Mouse (Mus musculus): Measurements from ENCODE around the gene Tnfrsf21. TPM values are rescaled to one million over a fixed set of nuclear protein-coding genes. Genes with fewer than 3 reads are reported as not detected.

The Tnfrsf21 gene
- polyA plus RNA-seq, 1 experiment from 2014 or later: 18.7 TPM

DNA sequence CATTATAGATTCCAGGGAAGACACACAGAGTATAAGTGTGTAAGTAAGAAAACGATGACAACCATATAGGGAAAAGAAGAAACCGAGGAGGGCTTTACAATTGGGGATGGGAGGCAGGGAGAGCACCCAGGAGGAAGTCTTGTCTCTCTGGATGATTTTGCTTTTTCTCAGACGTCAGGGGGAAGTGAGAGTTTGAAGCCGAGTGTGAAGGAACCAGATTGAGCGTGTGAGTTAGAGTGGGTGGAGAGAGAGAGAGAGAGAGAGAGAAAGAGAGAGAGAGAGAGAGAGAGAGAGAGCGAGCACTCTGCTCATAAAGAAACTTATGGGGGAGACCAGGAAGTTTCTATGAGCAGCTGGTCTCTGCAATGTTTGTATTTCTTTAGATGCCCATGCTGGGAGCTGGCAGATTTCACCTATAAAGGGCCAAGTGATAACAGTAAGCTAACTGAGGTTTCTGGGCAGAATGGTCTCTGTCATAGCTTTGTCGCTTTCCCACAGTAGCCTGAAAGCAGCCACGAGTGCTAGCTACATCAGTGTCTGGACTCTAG lies 16.2 kb downstream of the Tnfrsf21 start:
- H3K4me3 ChIP-seq (ENCODE audit: low read depth, low read length): no peak overlapping the region
- WGBS: 55% methylated on average over 8 of the region's 8 CpGs
- H3K27me3 ChIP-seq (replicated peaks; ENCODE audit: control insufficient read depth, insufficient read depth, low read length): no peaks in the 10 kb centered on the region
- H3K4me1 ChIP-seq (replicated peaks; ENCODE audit: control insufficient read depth, insufficient read depth, low read length): no peaks in the 10 kb centered on the region
- H3K4me2 ChIP-seq (ENCODE audit: low read length): no peak overlapping the region
- H3K36me3 ChIP-seq (ENCODE audit: control insufficient read depth, insufficient read depth, low read length): peaks cover 1% of the 10 kb centered on the region; the same call in 1 of the 2 replicates
- DNase-seq (ENCODE audit: low spot score): no peak
- no peaks in the 10 kb centered on the region for H3K9me3 ChIP-seq (ENCODE audit: control insufficient read depth, low read length)
- no peak overlapping the region for H3K27ac ChIP-seq (ENCODE audit: low read depth)
- no peak for ATAC-seq (replicated peaks; ENCODE audit: low FRiP score, low TSS enrichment, low read depth)
- no peak overlapping the region for H3K9ac ChIP-seq (ENCODE audit: low read length)

- ATAC-seq (replicated peaks; ENCODE audit: low FRiP score, low TSS enrichment, low read depth) (no peak), DNase-seq (ENCODE audit: low spot score) (no peak)
- Histone ChIP-seq H3K36me3 (ENCODE audit: control insufficient read depth, insufficient read depth, low read length) (peaks cover 10% of the 10 kb centered on the region), H3K4me2 (ENCODE audit: low read length) (no peak overlapping the region), H3K27ac (ENCODE audit: low read depth) (no peak overlapping the region), H3K4me3 (ENCODE audit: low read depth, low read length) (no peak overlapping the region), H3K9ac (ENCODE audit: low read length) (no peak overlapping the region), H3K27me3 (replicated peaks; ENCODE audit: control insufficient read depth, insufficient read depth, low read length) (no peaks in the 10 kb centered on the region), H3K9me3 (ENCODE audit: control insufficient read depth, low read length) (no peaks in the 10 kb centered on the region), H3K4me1 (replicated peaks; ENCODE audit: control insufficient read depth, insufficient read depth, low read length) (no peaks in the 10 kb centered on the region)
- 78% methylated on average over 2 of the region's 2 CpGs for WGBS
These were observed 19.0 kb downstream of the Tnfrsf21 start for GRCm38 (mm10) chr17:43035386-43035785.

GRCm38 (mm10) chr17:43036058-43036757 lies 19.9 kb downstream of the Tnfrsf21 start:
- 85% methylated on average over 10 of the region's 10 CpGs for WGBS
- no peak overlapping the region for H3K27ac ChIP-seq (ENCODE audit: low read depth)
- H3K36me3 ChIP-seq (ENCODE audit: control insufficient read depth, insufficient read depth, low read length): peaks cover 10% of the 10 kb centered on the region
- DNase-seq (ENCODE audit: low spot score) (no peak), ATAC-seq (replicated peaks; ENCODE audit: low FRiP score, low TSS enrichment, low read depth) (no peak)
- H3K4me3 ChIP-seq (ENCODE audit: low read depth, low read length): no peak overlapping the region
- H3K9me3 ChIP-seq (ENCODE audit: control insufficient read depth, low read length): no peaks in the 10 kb centered on the region
- no peaks in the 10 kb centered on the region for H3K4me1 ChIP-seq (replicated peaks; ENCODE audit: control insufficient read depth, insufficient read depth, low read length)
- H3K4me2 ChIP-seq (ENCODE audit: low read length): no peak overlapping the region
- no peak overlapping the region for H3K9ac ChIP-seq (ENCODE audit: low read length)
- no peaks in the 10 kb centered on the region for H3K27me3 ChIP-seq (replicated peaks; ENCODE audit: control insufficient read depth, insufficient read depth, low read length)

- Histone ChIP-seq H3K9ac (ENCODE audit: low read length) (no peak overlapping the region), H3K4me2 (ENCODE audit: low read length) (no peak overlapping the region), H3K27me3 (replicated peaks; ENCODE audit: control insufficient read depth, insufficient read depth, low read length) (no peaks in the 10 kb centered on the region), H3K4me3 (ENCODE audit: low read depth, low read length) (no peak overlapping the region), H3K27ac (ENCODE audit: low read depth) (no peak overlapping the region), H3K9me3 (ENCODE audit: control insufficient read depth, low read length) (no peaks in the 10 kb centered on the region), H3K36me3 (ENCODE audit: control insufficient read depth, insufficient read depth, low read length) (peaks cover 13% of the 10 kb centered on the region), H3K4me1 (replicated peaks; ENCODE audit: control insufficient read depth, insufficient read depth, low read length) (no peaks in the 10 kb centered on the region)
- no peak for ATAC-seq (replicated peaks; ENCODE audit: low FRiP score, low TSS enrichment, low read depth)
- DNase-seq (ENCODE audit: low spot score): no peak
- 83% methylated on average over 3 of the region's 3 CpGs for WGBS
These were observed 24.2 kb downstream of the Tnfrsf21 start for GRCm38 (mm10) chr17:43040571-43040970.

DNA sequence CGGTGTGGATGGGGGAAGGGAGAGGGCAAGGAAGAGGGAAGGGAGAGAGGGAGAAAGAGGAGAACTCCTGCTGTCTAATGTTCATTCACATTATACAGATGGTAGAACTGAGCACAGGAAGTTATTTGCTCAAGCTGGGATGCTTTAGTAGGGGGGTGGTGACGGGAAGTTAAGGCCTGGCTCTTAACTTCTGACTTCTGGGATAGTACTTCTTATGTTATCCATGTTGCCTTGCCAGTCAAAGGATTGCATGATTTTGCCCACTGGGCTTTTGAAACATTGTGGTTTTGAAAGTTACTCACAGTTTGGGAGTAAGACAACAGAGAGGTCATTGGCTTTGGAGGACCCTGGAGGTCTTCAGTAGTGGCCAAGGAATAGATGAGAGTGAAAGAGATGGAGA lies 34.3 kb downstream of the Tnfrsf21 start:
- Histone ChIP-seq H3K4me3 (ENCODE audit: low read depth, low read length) (no peak overlapping the region), H3K36me3 (ENCODE audit: control insufficient read depth, insufficient read depth, low read length) (no peaks in the 10 kb centered on the region), H3K27me3 (replicated peaks; ENCODE audit: control insufficient read depth, insufficient read depth, low read length) (no peaks in the 10 kb centered on the region), H3K4me2 (ENCODE audit: low read length) (no peak overlapping the region), H3K9me3 (ENCODE audit: control insufficient read depth, low read length) (no peaks in the 10 kb centered on the region), H3K4me1 (replicated peaks; ENCODE audit: control insufficient read depth, insufficient read depth, low read length) (no peaks in the 10 kb centered on the region), H3K27ac (ENCODE audit: low read depth) (no peak overlapping the region), H3K9ac (ENCODE audit: low read length) (no peak overlapping the region)
- 87% methylated on average over 2 of the region's 2 CpGs for WGBS
- no peak for DNase-seq (ENCODE audit: low spot score)
- ATAC-seq (replicated peaks; ENCODE audit: low FRiP score, low TSS enrichment, low read depth): no peak

DNA sequence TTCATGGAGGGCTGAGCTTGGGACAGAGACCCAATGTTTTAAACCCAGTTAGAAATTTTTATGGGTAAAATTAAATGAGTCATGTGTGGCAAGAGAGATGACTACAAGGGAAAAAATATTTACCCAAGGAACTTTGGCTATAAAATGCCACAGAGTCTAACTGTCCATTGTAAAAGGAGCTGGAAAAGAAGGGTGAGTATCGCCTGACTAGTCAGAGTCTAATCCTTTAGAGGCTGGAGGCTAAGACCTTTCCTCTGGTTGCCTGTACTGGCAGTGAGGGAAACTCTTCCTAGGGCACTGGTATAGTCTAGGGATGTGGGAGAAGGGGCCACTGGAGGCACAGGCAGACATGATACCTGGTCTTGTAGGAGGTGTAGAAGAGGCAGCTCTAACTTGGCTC lies 36.4 kb downstream of the Tnfrsf21 start:
- no peaks in the 10 kb centered on the region for H3K36me3 ChIP-seq (ENCODE audit: control insufficient read depth, insufficient read depth, low read length)
- ATAC-seq (replicated peaks; ENCODE audit: low FRiP score, low TSS enrichment, low read depth) (no peak), DNase-seq (ENCODE audit: low spot score) (no peak)
- 76% methylated on average over 1 of the region's 1 CpGs for WGBS
- no peak overlapping the region for H3K27ac ChIP-seq (ENCODE audit: low read depth)
- H3K27me3 ChIP-seq (replicated peaks; ENCODE audit: control insufficient read depth, insufficient read depth, low read length): no peaks in the 10 kb centered on the region
- no peaks in the 10 kb centered on the region for H3K9me3 ChIP-seq (ENCODE audit: control insufficient read depth, low read length)
- H3K9ac ChIP-seq (ENCODE audit: low read length): no peak overlapping the region
- H3K4me1 ChIP-seq (replicated peaks; ENCODE audit: control insufficient read depth, insufficient read depth, low read length): no peaks in the 10 kb centered on the region
- no peak overlapping the region for H3K4me2 ChIP-seq (ENCODE audit: low read length)
- H3K4me3 ChIP-seq (ENCODE audit: low read depth, low read length): no peak overlapping the region

GRCm38 (mm10) chr17:43053943-43054342 lies 37.6 kb downstream of the Tnfrsf21 start:
- WGBS: 92% methylated on average over 10 of the region's 10 CpGs
- H3K27ac ChIP-seq (ENCODE audit: low read depth): no peak overlapping the region

DNA sequence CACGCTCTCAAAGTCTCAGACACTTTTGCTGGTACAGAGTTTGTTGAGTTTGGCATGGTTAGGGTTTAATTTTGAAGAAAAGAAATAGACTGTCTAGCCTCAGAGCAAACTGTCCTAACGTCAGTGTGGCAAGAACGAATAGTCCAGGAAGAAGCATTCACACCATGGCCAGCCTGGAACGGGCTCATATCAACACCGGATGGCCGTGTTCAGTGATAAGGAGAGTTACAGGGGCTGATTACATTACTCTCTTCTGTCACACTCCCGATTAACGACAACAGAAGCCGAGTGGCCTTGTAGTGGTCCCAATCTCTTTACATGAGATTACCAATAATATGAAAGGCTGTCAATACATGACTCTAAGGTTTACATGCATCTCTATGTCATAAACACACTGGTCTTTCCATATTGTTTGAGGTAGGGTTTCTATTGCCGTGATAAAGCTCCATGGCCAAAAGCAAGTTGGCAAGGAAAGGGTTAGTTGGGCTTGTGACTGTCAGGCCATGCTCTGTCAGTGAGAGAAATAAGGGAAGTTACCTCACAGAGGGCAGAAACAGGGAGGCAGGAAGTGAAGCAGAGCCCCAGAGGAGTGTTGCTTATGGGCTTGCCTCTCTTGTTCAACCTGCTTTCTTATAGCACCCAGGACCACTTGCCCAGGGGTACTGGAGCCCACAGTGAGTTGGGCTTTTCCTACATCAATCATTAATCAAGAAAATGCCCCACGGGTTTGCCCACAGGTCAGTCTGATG lies 42.1 kb downstream of the Tnfrsf21 start:
- no peaks in the 10 kb centered on the region for H3K4me1 ChIP-seq (replicated peaks; ENCODE audit: control insufficient read depth, insufficient read depth, low read length)
- H3K4me3 ChIP-seq (ENCODE audit: low read depth, low read length): no peak overlapping the region
- ATAC-seq (replicated peaks; ENCODE audit: low FRiP score, low TSS enrichment, low read depth) (no peak), DNase-seq (ENCODE audit: low spot score) (no peak)
- H3K27ac ChIP-seq (ENCODE audit: low read depth): no peak overlapping the region
- no peaks in the 10 kb centered on the region for H3K36me3 ChIP-seq (ENCODE audit: control insufficient read depth, insufficient read depth, low read length)
- H3K9ac ChIP-seq (ENCODE audit: low read length): no peak overlapping the region
- H3K9me3 ChIP-seq (ENCODE audit: control insufficient read depth, low read length): no peaks in the 10 kb centered on the region
- H3K4me2 ChIP-seq (ENCODE audit: low read length): no peak overlapping the region
- no peaks in the 10 kb centered on the region for H3K27me3 ChIP-seq (replicated peaks; ENCODE audit: control insufficient read depth, insufficient read depth, low read length)
- 73% methylated on average over 11 of the region's 11 CpGs for WGBS

More at GRCm38 (mm10) chr17:43053943-43054342, 37.6 kb downstream of the Tnfrsf21 start:
- Histone ChIP-seq H3K27me3 (replicated peaks; ENCODE audit: control insufficient read depth, insufficient read depth, low read length) (no peaks in the 10 kb centered on the region), H3K9ac (ENCODE audit: low read length) (no peak overlapping the region), H3K4me1 (replicated peaks; ENCODE audit: control insufficient read depth, insufficient read depth, low read length) (no peaks in the 10 kb centered on the region), H3K4me3 (ENCODE audit: low read depth, low read length) (no peak overlapping the region), H3K4me2 (ENCODE audit: low read length) (no peak overlapping the region), H3K36me3 (ENCODE audit: control insufficient read depth, insufficient read depth, low read length) (no peaks in the 10 kb centered on the region), H3K9me3 (ENCODE audit: control insufficient read depth, low read length) (no peaks in the 10 kb centered on the region)
- no peak for DNase-seq (ENCODE audit: low spot score)
- ATAC-seq (replicated peaks; ENCODE audit: low FRiP score, low TSS enrichment, low read depth): no peak
